Mouse (Mus musculus) retina, embryonic 14.5 days (tissue): ENCODE results near the gene Mrps18b.

Source experiments
- DNase-seq: peaks from one replicate; pipeline ENCODE4 v3.0.0-alpha.2; 2015; ENCODE audit warnings: low spot score

Gene Mrps18b

DNA sequence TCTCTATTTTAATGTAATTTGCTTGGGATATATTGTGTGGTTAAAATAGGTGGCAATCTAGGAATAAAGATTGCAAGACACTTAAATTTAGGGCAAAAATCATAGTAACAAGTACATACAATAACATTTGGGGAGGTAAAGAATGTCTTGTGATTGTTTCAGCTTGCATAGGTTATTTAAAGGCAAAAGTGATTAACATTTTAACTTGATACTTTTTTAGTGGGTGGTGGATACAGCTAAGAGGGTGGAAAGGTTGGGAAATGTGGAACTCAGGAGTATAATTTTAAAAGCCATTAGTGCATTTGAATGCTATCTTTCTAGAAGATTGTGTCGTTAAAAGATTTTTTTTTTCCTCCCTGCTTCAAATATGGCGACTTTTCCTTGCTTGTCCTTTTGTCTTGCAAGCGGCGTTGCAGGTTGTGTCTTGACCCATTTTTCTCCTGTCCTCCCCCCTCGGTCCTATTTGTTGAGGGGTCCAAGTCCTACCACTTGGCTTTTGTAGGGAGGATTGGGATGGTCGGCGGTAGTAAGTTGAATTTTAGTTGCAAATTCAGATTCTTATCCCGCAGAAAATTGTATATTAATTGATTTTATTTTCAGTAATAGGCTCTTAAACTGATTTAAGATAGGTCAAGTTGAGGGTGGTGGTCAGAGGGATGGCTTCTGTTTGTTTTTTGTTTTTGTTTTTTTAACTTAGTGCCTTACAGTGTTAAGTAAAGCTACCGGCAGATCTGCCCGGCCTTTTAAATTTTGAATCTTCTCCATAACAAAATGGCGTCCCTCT lies 2.3 kb upstream of the Mrps18b start:
- DNase-seq = peak; percentile 79

DNA sequence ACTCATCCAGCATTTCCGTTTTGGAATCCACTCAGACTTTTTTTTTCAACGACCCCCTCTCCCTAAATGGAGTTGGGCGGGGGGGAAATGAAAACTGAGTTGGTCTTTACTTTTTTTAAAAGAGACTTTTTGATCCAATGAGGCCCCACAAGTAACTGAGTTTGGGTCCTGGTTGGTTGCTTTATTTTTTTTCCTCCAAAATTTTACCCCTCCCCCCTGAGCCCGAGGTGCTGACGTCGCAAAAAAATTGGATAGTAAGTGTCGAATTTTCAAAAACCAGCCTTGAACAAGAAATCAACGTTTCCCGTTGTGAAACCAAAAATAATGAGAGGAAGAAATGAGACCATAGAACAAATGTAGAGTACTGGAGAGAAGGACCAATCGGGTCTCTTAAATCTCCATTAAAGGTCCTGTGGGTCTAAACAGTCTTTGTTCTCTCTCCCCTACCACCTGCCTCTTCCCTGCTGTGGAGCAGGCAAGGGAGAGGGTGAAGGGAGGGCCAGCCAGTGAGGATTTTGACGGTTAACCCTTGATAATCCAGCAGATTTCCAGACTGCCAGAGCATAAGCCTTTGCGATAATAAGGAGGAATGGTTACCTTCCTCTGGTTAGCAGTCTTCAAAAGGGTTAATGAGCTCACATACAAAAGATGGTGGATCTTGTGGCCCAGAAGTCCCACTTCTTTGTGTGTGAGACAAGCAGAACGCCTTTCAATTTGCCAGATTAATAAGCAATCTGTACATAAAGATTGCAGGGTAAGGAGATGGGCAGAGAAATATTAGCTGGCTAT lies 1.5 kb upstream of the Mrps18b start:
- peak; percentile 86 for DNase-seq

DNA sequence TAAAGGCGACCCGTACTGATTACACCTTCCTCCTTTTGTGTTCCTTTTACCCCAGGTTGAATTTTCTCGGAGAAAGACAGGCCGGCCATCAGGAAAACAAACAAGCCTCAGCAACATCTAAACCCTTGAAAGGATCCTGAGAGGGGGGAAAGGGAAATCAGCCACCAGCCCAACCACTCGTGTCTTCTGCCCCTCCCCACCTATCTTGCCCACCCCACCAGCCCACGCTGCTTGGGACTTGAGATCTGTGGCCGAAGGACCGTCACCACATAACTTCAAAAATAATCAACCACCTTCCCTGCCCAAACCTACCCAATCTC lies 914 bp upstream of the Mrps18b start:
- no peak for DNase-seq

DNA sequence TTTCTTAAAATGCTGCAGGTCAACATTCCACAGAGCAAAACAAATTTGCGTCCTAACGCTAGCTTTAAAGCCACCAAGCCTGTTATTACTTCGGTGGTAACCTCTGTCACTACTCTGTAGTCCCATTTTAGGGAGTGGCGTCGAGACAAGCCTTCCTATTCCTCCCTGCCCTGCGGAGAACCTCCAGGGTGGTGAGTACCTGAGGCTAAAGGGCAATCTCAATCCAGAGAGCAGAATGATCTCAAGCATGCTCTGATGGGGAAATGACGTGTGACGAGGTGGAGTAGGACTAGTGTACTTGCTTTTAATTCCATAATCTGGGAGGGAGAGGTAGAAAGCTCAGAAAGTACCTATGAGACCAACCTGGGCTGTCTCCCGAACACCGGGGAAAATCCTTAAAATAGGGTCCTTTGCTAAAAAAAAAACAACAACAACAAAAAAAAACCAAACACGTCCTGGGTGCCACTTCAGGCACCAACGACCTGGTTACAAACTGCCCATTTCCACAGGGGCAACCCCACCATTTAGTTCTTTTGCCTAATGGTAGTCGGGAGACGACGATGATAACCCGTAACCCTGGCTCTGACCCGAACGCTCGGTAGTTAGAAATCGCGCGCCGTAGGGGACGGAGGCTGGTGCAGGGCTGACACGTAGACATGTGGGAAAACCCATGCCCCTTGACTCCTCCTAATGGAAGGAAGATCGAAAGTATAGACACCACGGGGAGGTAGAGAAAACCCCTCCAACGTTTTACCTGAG lies 472 bp downstream of the Mrps18b start:
- DNase-seq = no peak

DNA sequence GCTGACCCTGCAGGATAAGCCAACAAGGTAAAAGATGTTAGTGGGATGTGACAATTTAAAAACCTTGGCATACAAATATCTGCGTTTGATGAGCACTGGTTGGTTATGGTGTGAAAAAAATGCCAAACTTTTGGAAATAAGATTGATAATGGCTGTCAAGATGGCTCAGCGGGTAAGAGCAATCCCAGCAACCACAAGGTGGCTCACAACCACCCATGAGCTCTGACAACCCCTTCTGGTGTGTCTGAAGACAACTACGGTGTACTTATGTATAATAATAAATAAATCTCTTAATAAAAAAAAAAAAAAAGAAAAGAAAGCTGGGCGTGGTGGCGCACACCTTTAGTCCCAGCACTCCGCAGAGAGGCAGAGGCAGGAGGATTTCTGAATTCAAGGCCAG lies 1.2 kb downstream of the Mrps18b start:
- DNase-seq = no peak

DNA sequence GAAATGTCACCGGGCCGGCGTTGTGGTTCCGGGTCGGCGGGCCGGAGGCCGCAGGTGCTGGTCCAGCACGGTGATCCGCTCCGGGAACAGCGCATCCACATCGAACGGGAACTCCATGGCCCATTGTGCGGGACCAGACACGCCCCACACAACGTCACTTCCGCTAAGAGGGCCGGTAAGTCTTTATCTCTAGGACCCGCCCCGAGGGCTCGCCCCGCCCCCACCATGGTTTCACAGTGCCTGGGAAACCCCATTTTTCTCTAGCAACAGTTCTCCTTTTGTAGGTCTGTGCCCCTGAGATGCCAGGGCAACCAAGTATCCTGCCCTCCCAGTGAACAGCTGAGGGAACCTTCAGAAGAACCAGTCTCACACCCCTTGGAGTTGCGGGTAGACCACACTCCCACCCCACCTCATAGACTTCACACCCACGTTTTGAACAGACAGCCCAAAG lies 6.2 kb downstream of the Mrps18b start, which contains the start of gene Atat1:
Gene Atat1, minus strand, starts transcription at position 157 of the 451 bp plus-strand sequence.
- DNase-seq = peak; percentile 96

DNA sequence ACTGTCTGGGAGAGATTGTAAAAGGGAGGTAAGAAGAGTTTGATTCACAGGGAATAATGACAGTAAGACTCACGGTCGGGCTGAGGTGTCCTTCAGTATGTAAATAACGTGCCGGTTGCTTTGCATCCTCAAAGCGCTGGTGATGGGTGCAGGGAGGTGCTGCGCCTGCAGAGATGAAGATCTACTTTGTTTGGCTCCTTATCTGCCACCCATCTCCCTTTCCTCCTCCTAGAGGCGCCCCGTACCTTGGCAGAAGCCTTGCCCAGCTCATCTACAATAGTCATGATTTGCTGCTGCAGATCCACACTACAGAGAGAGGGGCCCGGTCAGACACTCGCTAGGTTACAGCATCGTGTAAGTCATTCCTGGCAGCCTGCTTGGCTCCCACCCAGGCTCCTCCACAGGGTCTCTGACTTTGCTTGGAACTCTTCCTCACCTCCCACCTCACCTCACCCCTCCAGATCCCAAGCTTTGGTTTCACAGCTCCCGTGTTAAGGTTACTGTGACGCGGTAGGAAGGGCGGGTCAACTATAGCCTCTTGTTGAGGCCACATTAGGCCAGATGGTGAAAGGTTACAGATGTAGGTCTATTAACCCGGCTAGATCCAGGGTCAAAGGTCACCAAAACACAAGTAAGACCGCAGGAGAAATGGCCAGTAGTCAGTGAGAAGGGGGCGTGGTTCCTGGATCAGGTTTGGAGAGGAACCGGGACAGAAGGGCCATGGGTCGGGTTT lies 6.8 kb downstream of the Mrps18b start:
- DNase-seq = no peak

DNA sequence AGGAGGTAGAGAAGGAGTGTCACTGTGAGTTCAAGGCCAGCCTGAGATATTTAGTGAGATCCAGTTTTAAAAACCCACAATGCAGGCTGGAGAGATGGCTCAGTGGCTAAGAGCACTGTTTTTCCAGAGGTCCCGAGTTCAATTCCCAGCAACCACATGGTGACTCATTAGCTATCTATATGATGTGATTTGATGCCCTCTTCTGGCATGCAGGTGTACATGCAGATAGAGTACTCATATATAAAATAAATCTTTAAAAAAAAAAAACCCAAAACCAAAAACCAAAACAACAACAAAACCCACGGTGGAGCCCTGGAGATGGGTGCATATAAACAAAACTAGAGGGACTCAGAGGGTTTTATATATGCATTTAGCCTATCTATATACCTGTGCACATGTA lies 8.6 kb downstream of the Mrps18b start:
- DNase-seq = no peak

DNA sequence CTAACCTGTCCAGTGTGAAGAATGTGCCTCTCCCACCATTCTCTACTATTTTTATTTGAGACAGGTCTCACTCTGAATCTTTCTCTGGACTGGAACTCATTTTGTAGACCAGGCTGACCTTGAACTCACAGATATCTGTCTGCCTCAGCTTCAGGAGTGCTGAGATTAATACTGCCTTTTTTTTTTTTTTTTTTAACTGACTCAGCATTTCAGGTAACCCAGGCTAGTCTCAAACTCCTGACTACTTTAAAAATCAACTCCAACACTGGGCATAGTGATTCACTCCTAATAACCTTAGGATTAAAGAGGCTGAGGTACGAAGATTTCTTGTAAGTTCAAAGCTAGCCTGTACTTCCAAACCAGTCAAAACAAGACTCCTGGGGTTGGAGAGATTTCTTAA lies 10.6 kb downstream of the Mrps18b start:
- DNase-seq = no peak

DNA sequence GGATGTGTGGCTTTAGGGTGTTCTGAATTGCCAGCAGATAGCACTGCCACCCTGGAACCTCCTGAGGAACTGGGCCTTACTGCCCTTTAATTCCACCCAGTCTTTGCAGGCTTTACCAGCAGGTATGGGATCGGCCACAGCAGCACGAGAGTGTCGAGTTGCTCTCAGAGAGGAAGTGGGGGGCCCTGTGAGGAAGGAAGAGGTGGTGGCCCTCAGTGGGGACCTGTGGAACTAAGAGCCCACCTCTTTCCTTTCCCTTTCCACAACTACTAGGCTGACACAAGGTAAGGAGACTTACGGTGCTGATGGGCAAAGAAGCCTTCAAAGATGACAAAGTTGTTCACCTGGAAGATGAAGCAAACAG lies 12.2 kb downstream of the Mrps18b start:
- DNase-seq = no peak

DNA sequence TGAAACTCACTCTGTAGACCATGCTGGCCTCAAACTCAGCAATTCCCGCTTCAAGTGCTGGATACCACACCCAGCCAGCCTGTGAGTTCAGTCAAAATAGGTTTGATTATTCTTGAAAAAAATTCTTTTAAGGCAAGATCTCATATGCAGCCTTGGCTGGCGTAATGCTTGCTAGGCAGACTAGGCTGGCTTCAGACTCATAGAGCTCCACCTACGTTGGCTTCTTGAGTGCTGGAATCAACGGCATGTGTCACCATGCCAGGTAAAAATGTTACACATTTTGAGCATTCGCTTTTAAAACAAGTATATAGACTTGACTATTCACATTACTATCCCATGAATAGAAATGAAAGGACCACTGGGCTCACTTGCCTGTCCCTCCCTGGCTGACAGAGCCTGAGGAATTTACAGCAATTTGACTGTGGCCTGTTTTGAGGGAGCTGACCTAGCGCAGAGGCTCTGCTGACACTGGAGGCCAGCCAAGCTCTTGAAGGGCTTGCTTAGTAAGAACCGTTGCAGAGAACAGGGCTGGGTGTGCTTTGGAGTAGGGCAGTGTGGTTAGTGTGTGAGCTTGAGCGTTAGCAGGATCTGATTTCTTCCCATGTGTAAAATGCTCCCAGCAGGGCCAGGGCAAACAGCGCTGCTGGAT lies 12.7 kb downstream of the Mrps18b start:
- DNase-seq = no peak

DNA sequence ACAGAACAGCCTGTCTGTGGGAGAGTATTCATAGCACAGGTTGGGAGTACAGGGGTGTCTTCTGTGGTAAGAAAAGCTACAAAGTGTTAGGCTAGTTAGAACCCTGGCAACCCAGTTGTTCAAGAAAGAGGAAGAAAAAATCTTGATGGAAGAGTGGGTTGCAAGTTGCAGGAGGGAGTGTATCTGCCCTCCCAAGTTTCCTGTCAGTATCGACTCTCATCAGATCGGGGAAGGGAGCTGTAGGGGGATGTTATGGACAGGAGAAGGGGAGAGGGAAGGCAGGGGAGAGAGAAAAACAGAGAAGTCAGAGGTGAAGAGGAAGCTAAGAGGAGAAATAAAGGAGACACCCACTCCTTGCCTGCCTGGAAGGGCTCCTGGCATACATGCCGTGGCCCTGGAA lies 15.6 kb downstream of the Mrps18b start:
- no peak for DNase-seq

DNA sequence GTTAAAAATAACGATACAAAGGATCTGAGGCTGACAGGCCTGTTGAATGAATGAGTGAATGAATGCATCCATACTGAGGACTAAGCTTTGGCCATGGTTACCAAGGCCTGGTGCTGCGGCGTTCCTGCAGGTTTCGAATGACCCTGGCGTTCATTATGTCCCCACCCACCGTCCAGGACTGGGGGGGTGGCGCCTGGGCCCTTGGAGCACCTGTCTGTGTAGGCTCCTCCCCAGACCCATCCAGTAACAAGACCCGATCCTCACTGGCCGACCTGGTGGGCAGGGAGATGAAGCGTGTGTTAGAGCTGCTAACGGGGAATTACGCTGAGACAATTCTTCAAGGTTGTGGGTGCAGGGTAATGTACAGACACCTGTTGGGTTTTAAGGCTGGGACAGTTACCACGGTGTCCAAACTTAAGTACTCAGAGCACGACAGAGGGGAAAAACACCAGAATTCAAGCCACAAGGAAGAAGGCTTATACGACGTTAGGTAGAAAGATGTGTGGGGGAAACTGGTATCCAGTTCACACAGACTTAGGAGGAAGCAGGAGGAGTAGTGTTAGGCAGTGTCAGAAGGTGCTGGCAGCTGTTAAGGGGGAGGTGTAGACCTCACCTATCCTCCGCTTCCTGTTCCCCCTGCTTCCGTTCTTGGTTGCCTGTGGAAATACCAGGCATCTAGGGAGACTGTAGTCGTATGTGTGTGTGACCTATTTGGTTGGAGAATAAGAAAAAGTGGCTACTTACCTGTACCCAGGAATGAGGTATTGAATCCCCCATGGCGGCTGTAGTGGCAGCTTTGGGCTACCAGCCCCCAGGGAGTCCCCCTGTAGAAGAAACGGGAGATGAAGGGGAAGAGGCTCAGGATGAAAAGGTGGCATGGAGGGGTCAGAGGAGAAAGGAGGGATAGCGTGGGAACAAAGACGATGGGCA lies 18.3 kb downstream of the Mrps18b start:
- DNase-seq = no peak

DNA sequence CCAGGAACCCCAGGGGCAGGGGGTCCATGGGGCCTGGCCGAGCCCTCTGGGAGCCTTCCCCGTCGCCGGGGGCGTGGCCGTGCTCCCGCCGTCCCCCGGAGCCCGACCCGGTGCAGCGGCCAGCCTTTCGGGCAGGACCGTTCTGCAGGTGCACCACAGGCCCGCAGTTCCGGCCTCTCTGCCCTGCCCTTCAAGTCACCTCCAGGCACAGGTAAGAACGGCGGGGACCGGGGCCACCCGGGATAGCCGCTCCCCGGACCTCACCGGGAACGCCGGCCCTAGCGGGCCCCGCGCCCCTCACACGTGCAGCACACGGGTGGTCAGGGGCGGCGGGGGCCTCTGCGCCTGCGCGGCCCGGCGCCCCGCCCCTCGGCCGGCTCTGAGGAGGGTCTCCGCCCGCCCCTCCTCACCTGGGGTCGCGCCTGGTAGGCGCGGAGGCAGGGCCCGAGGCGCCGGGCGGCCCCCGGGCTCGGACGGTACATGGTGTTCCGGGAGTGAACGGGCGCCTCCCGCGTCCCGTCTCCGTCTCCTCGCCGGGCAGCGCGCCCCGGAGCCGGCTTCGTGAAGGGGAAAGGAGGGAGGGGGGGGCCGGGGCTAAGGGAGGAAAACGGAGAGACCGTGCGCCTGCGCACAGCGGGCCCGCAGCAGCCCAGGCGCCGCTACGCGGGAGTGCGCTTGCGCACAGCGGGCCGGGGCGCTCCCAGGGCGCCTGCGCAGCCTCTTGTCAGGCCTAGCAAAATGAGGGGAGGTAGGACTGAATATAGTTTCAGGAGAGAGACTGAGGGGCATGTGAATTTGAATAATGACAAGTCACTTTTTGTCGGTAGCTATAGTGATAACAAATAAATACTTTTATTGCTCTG lies 19.2 kb downstream of the Mrps18b start, which contains the start of gene 2310061I04Rik:
Gene 2310061I04Rik, minus strand, starts transcription at position 651 of the 863 bp plus-strand sequence.
- peak; percentile 96 for DNase-seq

DNA sequence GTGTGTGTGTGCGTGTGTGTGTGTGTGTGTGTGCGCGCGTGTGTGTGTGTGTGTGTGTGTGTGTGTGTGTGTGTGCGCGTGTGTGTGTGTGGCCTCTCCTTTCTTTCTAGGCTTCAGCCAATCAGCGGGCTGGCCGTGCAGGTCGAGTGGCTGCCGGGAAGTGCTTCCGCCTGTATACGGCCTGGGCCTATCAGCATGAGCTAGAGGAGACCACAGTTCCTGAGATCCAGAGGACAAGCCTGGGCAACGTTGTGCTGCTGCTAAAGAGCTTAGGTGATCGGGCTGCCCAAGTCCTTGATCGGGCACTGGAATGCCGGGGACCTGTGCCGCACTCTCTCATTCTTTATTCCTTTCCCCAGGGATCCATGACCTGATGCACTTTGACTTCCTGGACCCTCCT lies 28.5 kb downstream of the Mrps18b start:
- DNase-seq = no peak

DNA sequence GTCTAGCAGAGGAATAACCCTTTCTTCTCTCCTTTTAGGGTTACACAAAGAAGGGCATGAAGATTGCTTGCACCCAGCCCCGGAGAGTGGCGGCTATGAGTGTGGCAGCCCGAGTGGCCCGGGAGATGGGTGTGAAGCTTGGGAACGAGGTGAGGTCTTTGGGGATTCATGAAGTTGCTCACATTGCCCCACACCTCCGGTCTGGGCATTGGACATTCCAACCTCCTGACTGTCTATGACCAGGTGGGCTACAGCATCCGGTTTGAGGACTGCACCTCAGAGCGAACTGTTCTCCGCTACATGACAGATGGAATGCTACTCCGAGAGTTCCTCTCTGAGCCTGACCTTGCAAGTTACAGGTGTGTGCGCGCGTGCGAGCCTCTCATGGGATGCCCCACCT lies 32.4 kb downstream of the Mrps18b start:
- no peak for DNase-seq

DNA sequence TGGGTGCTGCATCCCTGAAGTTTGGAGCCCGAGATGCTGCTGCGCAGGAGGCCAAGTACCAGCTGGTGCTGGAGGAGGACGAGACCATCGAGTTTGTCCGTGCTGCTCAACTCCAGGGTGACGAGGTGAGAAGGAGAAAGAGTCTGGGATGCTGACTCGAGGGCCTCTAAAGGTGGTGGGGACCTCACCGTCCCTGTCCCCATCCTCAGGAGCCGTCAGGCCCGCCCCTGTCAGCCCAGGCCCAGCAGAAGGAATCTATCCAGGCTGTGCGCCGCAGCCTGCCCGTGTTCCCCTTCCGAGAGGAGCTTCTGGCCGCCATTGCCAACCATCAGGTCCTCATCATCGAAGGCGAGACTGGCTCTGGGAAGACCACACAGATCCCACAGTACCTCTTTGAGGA lies 33.3 kb downstream of the Mrps18b start:
- DNase-seq = no peak

DNA sequence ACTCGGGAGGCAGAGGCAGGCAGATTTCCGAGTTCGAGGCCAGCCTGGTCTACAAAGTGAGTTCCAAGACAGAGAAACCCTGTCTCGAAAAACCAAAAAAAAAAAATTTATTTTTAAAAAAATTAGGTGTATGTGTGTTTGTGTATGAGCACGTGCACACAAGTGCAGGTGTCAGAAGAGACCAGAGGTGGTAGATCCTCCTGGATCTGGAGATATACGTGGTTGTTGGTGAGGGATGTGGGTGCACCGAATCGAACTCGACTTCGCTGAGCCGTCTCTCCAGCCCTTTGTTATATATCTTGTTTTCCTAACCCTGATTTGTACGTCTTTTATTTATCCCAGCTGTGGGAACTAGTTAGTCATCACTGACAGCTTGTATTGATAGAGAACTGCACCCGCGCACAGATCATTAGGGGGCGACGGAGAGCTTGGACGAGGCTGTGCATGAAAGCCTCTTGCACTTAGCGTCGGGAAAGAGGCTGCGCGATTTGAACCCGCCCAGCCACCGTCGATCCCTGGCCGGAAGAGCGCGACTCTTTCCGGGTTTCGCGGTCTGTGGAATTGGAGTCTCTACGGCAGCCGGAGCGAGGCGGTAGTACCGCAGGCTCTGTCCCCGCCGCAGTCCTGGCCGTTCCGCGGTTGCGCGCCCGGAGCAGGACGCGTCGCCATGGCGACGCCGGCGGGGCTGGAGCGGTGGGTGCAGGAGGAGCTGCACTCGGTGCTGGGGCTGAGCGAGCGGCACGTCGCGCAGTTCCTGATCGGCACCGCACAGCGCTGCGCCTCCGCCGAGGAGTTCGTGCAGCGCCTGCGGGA lies 36.7 kb downstream of the Mrps18b start, which contains the start of gene Dhx16:
Gene Dhx16, plus strand, starts transcription at position 575 of the 813 bp plus-strand sequence.
- DNase-seq = peak; percentile 97
